Mouse (Mus musculus): ENCODE data around the gene Rad1. TPM values are rescaled to one million over a fixed set of nuclear protein-coding genes. Genes with fewer than 3 reads are reported as not detected.

Rad1 gene
- 23.7 and 26.4 TPM in 2 replicates for polyA plus RNA-seq (2012; rRNA removed)

DNA sequence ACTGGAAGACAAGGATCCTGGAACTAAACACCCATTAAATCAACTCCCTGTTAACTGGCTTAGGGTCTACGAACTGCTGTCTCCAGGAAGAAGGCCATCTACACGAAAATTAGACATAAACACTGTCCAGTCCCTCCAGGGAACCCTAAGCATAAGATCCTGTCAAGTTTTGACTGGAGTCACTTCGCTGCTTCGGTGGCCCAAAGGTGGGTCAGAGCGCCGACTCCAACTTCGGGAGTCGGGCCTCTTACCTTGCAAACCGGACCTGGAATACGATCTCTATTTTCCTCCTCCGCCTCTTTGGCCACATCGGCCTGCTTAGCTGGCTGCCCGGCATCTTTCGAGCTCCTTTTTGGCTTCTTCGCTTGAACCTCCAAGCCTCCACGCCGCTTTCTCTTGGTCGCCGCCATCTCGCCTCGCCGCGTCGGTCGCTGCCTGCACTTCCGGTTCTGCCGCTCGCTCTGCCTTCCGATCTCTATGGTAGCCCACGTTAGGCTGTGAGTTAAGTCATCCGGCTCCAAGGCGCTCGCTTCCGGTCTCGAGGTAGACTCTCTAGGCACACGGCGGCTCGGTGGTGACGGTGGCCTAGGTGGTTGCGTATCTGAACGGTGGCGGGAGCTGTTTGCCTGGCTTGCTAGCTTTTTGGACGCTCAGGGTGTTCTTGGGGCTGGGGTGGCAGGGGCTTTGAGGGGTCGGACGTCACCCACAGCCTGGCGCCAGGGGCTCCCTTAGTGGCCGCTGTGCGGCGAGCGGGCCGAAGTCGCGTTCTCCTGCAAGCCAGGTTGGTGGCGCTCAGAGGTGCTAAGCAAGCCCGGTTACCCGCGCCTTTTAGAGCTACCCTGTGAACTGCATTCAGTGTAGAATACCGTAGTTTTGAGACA, at the start of gene Rad1, which contains the start of gene Brix1:
Gene Rad1 (plus strand): TSS at position 535 of the 881 bp plus-strand sequence.
Gene Brix1 (minus strand): TSS at position 464 of the 881 bp plus-strand sequence.

DNA sequence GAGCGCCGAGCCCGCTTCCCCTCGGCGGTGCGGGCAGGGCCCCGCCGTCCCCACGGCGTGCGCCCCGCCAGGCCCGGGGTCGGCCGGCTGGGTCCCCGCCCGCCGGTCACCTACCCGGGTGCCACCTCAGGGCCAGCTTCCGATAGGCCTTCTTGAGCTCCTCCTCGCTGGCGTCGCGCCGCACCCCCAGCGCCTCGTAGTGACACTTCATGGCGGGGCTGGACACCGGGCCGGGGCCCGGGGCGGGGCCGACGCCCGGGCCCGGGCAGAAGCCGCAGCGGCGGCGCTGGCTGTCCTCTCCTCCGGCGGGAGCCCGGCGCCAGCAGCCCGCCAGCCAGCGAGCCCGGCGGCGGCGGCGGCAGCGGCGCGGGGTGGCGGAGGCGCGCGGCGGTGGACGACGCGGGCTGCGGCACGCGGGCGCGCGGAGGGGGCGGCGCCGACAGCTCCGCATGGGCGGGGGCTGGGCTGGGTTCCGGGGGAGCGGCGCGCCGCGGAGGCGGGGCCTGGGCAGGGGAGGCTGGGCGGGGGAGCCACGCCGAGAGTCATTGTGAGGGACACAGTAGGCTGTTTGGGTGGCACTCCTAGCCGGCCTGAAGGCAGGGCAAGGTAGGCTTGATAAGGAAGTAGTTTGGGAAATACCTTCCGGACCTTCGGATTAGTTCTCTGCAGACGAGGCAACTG, 15.5 kb upstream of the Rad1 start, which contains the start of gene Dnajc21:
Gene Dnajc21 (minus strand): TSS at position 366 of the 681 bp plus-strand sequence.

Other genes starting within 250 kb of the Rad1 start
- gene Gm21973, start 160.6 kb upstream of the Rad1 start, polyA plus RNA-seq (2012; rRNA removed), result not detected in 2 replicates
- not detected in 2 replicates for gene Agxt2, start 127.5 kb upstream of the Rad1 start, polyA plus RNA-seq (2012; rRNA removed)
- gene Dnajc21, start 15.5 kb upstream of the Rad1 start, polyA plus RNA-seq (2012; rRNA removed), result 13.5 and 13.8 TPM in 2 replicates
- gene Brix1, start 71 bp upstream of the Rad1 start, polyA plus RNA-seq (2012; rRNA removed), result 24.8 and 25.7 TPM in 2 replicates
- gene Ttc23l, start 72.7 kb downstream of the Rad1 start, polyA plus RNA-seq (2012; rRNA removed), result not detected in 2 replicates
- gene Rai14, start 228.6 kb downstream of the Rad1 start, polyA plus RNA-seq (2012; rRNA removed), result 23.4 and 25.7 TPM in 2 replicates